Mouse (Mus musculus) forebrain, embryonic 11.5 days (tissue): ENCODE results near the gene Kdelr1. TPM values are rescaled to one million over a fixed set of nuclear protein-coding genes. Genes with fewer than 3 reads are reported as not detected.
A peak's percentile ranks its signal among the peaks of the same experiment; 100 is the strongest.

ENCODE experiments used
- ATAC-seq: fragments of 200-750 bp; cut with Nextera tagmentation; replicated peaks from 2 replicates; pipeline ENCODE4 v1.8.0; 2017; ENCODE audit warnings: moderate TSS enrichment; ENCODE audit not compliant: low FRiP score
- DNase-seq: peaks from one replicate; pipeline ENCODE4 v3.0.0-alpha.2; 2017; ENCODE audit warnings: low spot score
- H3K27ac ChIP-seq: fragments of 300-500 bp; sonication (generic); 2 replicates; pipeline ENCODE4 v1.5.1; 2014; ENCODE audit warnings: low read depth, low read length
- H3K27me3 ChIP-seq: fragments of 300-500 bp; sonication (generic); 2 replicates; pipeline ENCODE4 v1.6.1; 2014; ENCODE audit warnings: mild to moderate bottlenecking, low read length, mixed read lengths; ENCODE audit not compliant: control insufficient read depth, insufficient read depth
- H3K36me3 ChIP-seq: fragments of 300-500 bp; sonication (generic); 2 replicates; pipeline ENCODE4 v1.6.1; 2014; ENCODE audit warnings: mild to moderate bottlenecking, low read length, moderate library complexity, mixed read lengths; ENCODE audit not compliant: control insufficient read depth, insufficient read depth
- H3K4me1 ChIP-seq: fragments of 300-500 bp; sonication (generic); replicated peaks from 2 replicates; pipeline ENCODE4 v1.6.1; 2014; ENCODE audit warnings: low read length, mixed read lengths; ENCODE audit not compliant: control insufficient read depth, insufficient read depth
- H3K4me2 ChIP-seq: fragments of 300-500 bp; sonication (generic); 2 replicates; pipeline ENCODE4 v1.6.1; 2014; ENCODE audit warnings: low read depth, mild to moderate bottlenecking, low read length, moderate library complexity, mixed read lengths; ENCODE audit not compliant: severe bottlenecking
- H3K4me3 ChIP-seq: fragments of 300-500 bp; sonication (generic); 2 replicates; pipeline ENCODE4 v1.5.1; 2014; ENCODE audit warnings: low read depth, low read length
- H3K9ac ChIP-seq: fragments of 300-500 bp; sonication (generic); 2 replicates; pipeline ENCODE4 v1.6.1; 2014; ENCODE audit warnings: low read length
- H3K9me3 ChIP-seq: fragments of 300-500 bp; sonication (generic); 2 replicates; pipeline ENCODE4 v1.6.1; 2016; ENCODE audit warnings: low read length, mixed read lengths; ENCODE audit not compliant: control insufficient read depth
- WGBS: fragments of 180-500 bp; shearing (Covaris S2); extraction: QIAGEN DNeasy Blood & Tissue Kit; methylation state at CpG from one replicate; pipeline ENCODE4 v1.1.7; 2014; 5-methylcytosine and 5-hydroxymethylcytosine counted together
- polyA plus RNA-seq: library from polyadenylated mRNA; unstranded; fragments of >200 nt; fragmentation: Nextera tagmentation; extraction: Ambion mirVana; gene quantifications from 2 replicates; pipeline ENCODE4 v1.2.1, GENCODE M21; 2014

Kdelr1 gene
- polyA plus RNA-seq, 1 experiment from 2014 or later, result 69.4 TPM

DNA sequence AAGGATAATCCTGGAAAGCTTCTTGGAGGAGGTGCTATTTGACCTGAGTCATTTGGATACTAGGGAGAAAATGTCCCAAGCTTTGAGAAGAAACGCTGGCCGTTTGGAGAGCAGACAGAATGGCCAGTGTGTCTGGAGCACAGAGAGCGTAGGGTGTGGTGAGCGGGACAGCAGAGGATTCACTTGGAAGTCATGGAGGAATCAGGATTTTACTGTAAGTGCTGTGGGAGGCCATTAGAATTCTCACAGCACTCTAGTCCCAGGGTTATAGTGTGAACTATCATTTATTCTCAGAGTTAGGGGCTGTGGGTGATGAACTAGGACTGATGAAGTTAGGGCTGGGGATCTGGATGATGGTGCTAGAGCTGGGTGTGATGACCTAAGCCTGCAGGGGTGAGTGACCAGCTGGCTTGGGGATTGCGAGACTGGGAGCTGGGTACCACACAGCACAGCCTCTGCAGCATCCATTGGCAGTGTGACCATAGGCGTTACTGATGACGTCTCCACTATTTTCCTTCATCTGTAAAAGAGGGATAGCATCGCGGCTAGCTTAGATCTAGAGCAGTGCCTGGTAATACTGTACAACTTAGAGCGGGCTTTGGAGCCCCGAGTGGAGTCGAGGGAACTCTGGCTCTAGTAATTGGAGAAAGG lies 49.5 kb downstream of the Kdelr1 start:
- DNase-seq (no peak), ATAC-seq (no peak)
- Histone ChIP-seq H3K4me1 (peaks cover 4% of the 10 kb centered on the region), H3K27ac (no peak overlapping the region), H3K27me3 (0 out of 2 replicates have a peak, but pooled peaks cover 2% of the 10 kb centered on the region), H3K9me3 (no peaks in the 10 kb centered on the region; the same call in 1 of the 2 replicates), H3K36me3 (no peaks in the 10 kb centered on the region), H3K9ac (peak overlapping the region; percentile 44; the same call in 1 of the 2 replicates), H3K4me2 (peak overlapping the region; percentile 71; the same call in 1 of the 2 replicates), H3K4me3 (no peak overlapping the region)
- 87% methylated on average over 12 of the region's 12 CpGs for WGBS

DNA sequence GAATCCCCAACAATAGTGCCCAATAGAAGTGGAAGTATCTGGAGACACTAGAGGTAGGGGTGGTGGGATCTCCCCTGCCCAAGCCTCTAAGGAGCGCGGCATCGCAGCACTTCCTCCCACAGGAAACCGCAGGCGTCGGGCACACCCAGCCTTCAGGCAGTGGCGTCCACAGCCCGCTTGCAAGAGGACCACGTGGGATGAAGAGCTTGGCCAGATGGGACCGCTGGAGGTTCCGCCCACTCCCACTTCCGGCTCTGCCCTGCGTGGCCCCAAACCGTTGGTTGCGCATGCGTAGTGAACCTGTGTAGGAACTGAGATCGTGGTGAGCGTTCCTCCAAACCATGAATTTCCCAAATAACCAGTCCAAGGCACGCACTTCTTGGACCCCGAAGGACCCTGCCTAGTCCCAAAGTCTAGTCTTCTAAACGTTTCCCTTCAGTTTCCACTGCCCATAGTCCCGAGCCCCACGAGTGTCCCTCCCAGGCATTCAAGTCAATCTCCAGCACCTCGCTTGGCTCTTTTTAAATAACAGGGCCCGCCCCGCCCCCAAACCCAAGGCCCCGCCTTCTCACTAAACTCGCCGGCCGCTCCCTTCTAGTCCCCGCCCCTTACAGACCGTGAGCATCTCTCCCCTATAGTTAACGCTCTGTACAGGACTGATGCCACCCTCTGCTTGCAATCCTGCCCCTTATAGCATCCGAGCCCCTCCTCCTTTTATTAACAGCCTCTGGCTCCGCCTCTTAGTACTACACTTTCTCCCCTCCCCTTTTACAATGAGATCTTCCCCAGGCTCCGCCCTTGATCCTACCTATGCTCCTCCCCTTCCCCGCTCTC lies 50.6 kb downstream of the Kdelr1 start:
- ATAC-seq (peak; percentile 90), DNase-seq (peak; percentile 94)
- H3K4me3 ChIP-seq, result peak overlapping the region; percentile 39
- H3K4me1 ChIP-seq, result no peaks in the 10 kb centered on the region
- peak overlapping the region; percentile 71 for H3K4me2 ChIP-seq
- peak overlapping the region; percentile 72 for H3K27ac ChIP-seq
- H3K36me3 ChIP-seq, result no peaks in the 10 kb centered on the region
- 0 out of 2 replicates have a peak, but pooled peaks cover 2% of the 10 kb centered on the region for H3K27me3 ChIP-seq
- WGBS, result 1% methylated on average over 37 of the region's 37 CpGs
- peak overlapping the region; percentile 48 for H3K9ac ChIP-seq
- no peaks in the 10 kb centered on the region; the same call in 1 of the 2 replicates for H3K9me3 ChIP-seq

DNA sequence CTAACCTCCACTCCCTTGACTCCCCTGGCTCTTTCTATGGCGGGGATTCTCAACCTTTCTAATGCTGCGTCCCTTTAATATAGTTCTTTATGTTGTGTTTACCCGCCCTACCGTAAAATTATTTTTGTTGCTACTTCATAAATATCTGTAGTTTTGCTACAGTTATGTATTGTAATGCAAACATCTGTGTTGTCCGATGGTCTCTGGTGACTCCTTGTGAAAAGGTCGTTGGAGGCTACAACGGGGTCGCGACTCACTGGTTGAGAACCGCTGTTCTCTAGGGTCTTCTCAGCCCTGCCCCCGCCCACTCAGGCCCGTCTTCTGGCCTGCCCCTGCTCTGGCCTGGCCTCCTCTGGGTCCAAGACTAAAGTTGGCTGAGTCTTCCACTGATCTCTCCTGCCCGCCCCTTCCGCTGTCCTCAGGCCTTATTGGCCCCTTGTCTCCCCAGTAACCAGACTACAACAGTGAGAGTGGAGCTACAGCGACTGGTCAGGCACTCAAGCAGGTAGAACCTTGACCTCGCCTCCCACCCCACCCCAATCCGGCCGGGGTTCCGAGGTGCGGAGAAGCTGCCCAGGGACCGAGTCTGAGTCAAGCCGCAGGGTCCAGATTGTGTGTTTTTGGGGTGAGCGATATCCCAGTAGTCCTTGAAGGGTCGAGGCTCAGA lies 51.3 kb downstream of the Kdelr1 start, which contains the start of gene Ccdc114:
Ccdc114 (plus strand) TSS at position 311 of the 667 bp plus-strand sequence.
- DNase-seq (no peak), ATAC-seq (peak; percentile 52)
- Histone ChIP-seq H3K27ac (peak within 1 kb of the TSS; percentile 72), H3K36me3 (no peaks in the 10 kb centered on the region), H3K27me3 (0 out of 2 replicates have a peak, but pooled peaks cover 2% of the 10 kb centered on the region), H3K9me3 (no peaks in the 10 kb centered on the region; the same call in 1 of the 2 replicates), H3K4me2 (peak within 1 kb of the TSS; percentile 71), H3K9ac (peak within 1 kb of the TSS; percentile 48), H3K4me1 (no peaks in the 10 kb centered on the region), H3K4me3 (peak within 1 kb of the TSS; percentile 39)
- WGBS, result 5% methylated on average over 24 of the region's 24 CpGs

- no peaks in the 10 kb centered on the region for H3K36me3 ChIP-seq
- peak overlapping the region; percentile 71; the same call in 1 of the 2 replicates for H3K4me2 ChIP-seq
- H3K27me3 ChIP-seq, result 0 out of 2 replicates have a peak, but pooled peaks cover 2% of the 10 kb centered on the region
- no peak for ATAC-seq
- H3K4me1 ChIP-seq, result no peaks in the 10 kb centered on the region
- no peaks in the 10 kb centered on the region; the same call in 1 of the 2 replicates for H3K9me3 ChIP-seq
- no peak overlapping the region for H3K27ac ChIP-seq
- H3K4me3 ChIP-seq, result 0 out of 2 replicates have a peak overlapping the region, but pooled peaks have one; percentile 39
- peak overlapping the region; percentile 1; the same call in 1 of the 2 replicates for H3K9ac ChIP-seq
- no peak for DNase-seq
- 8% methylated on average over 14 of the region's 14 CpGs for WGBS
Measured at GRCm38 (mm10) chr7:45924429-45924816, 51.9 kb downstream of the Kdelr1 start.

DNA sequence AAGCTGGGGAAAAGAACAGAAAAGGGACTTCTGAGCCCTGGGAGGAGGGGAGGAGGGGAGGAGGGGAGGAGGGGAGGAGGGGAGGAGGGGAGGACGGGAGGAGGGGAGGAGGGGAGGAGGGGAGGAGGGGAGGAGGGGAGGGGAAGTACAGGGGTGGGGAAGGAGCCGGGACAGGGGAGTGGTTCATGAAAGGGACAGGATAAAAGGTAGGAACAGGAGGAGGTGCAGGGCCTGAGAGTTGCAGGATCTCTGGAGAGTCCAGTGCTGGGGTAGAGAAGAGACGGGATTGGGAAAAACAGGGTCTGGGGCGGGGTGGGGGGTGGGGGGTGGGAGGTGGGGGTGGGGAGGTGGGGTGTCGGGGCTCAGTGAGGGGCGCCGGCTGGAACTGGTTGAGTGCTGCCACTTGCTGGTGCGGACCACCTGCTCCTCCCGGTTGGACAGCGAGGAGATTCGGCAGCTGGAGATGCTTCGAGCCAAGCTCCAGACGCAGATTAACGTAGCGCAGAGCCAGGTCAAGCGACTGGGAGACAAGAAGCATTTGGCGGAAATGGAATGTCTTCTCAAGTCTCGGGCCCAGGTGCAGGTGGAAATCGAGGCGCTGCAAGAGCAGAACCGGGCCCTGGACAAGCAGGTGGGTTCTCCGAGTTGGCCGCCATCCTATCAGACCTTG lies 56.2 kb downstream of the Kdelr1 start:
- H3K27me3 ChIP-seq, result 0 out of 2 replicates have a peak, but pooled peaks cover 2% of the 10 kb centered on the region
- H3K9ac ChIP-seq, result no peak overlapping the region
- H3K36me3 ChIP-seq, result no peaks in the 10 kb centered on the region
- no peak overlapping the region for H3K4me3 ChIP-seq
- H3K9me3 ChIP-seq, result no peaks in the 10 kb centered on the region; the same call in 1 of the 2 replicates
- no peak for ATAC-seq
- WGBS, result 7% methylated on average over 21 of the region's 23 CpGs
- no peak for DNase-seq
- no peak overlapping the region for H3K27ac ChIP-seq
- no peaks in the 10 kb centered on the region for H3K4me1 ChIP-seq
- H3K4me2 ChIP-seq, result 0 out of 2 replicates have a peak overlapping the region, but pooled peaks have one; percentile 15

GRCm38 (mm10) chr7:45929688-45930087 lies 57.1 kb downstream of the Kdelr1 start:
- WGBS, result 78% methylated on average over 1 of the region's 1 CpGs
- no peak for ATAC-seq

More at GRCm38 (mm10) chr7:45929688-45930087, 57.1 kb downstream of the Kdelr1 start:
- Histone ChIP-seq H3K27ac (no peak overlapping the region), H3K36me3 (no peaks in the 10 kb centered on the region), H3K4me1 (no peaks in the 10 kb centered on the region), H3K9me3 (no peaks in the 10 kb centered on the region; the same call in 1 of the 2 replicates), H3K9ac (no peak overlapping the region), H3K4me2 (no peak overlapping the region), H3K4me3 (no peak overlapping the region), H3K27me3 (no peaks in the 10 kb centered on the region)
- no peak for DNase-seq
